Mouse (Mus musculus) liver, embryonic 14 days (tissue): ENCODE measurements around the gene Hist1h4d. TPM values are rescaled to one million over a fixed set of nuclear protein-coding genes. Genes with fewer than 3 reads are reported as not detected.

Experiments used
- polyA plus RNA-seq: library from polyadenylated mRNA; depleted of rRNA; stranded (reverse); fragments of >200 nt; gene quantifications from 2 replicates; pipeline ENCODE4 v1.2.3, GENCODE M21; 2012; rRNA removed

The Hist1h4d gene
- 7.9 and 8.2 TPM in 2 replicates for polyA plus RNA-seq

GRCm38 (mm10) chr13:23581408-23582218 is at the start of gene Hist1h4d:
Hist1h4d (plus strand) TSS chr13:23581598.

GRCm38 (mm10) chr13:23533560-23534367 is 47.6 kb upstream of the Hist1h4d start, which contains the start of gene Hist1h2af:
Hist1h2af (plus strand) TSS chr13:23533906.

GRCm38 (mm10) chr13:23535137-23536075 is 46.0 kb upstream of the Hist1h4d start, which contains the start of gene Hist1h3g:
Hist1h3g (plus strand) TSS chr13:23535422.

GRCm38 (mm10) chr13:23542999-23543607 is 38.3 kb upstream of the Hist1h4d start, which contains the start of gene Hist1h2bh:
Hist1h2bh (minus strand) TSS chr13:23543392.

GRCm38 (mm10) chr13:23543965-23544786 is 37.2 kb upstream of the Hist1h4d start, which contains the start of gene Hist1h3f:
Hist1h3f (plus strand) TSS chr13:23544052.

GRCm38 (mm10) chr13:23551146-23551834 is 30.1 kb upstream of the Hist1h4d start, which contains the start of gene Hist1h4f:
Hist1h4f (minus strand) TSS chr13:23551648.

GRCm38 (mm10) chr13:23552962-23553361 is 28.4 kb upstream of the Hist1h4d start, which contains the start of gene Hist1h1d:
Hist1h1d (plus strand) TSS chr13:23553262.

GRCm38 (mm10) chr13:23561883-23562659 is 19.3 kb upstream of the Hist1h4d start, which contains the start of gene Hist1h3e:
Hist1h3e (minus strand) TSS chr13:23562369.

GRCm38 (mm10) chr13:23571022-23571503 is 10.3 kb upstream of the Hist1h4d start, which contains the start of the genes Hist1h2ae and Hist1h2bg:
Hist1h2ae (minus strand) TSS chr13:23571220.
Hist1h2bg (plus strand) TSS chr13:23571396.

GRCm38 (mm10) chr13:23573898-23574524 is 7.4 kb upstream of the Hist1h4d start, which contains the start of the genes Hist1h2bf and Hist1h2ad:
Hist1h2bf (minus strand) TSS chr13:23574196.
Hist1h2ad (plus strand) TSS chr13:23574381.

GRCm38 (mm10) chr13:23575271-23575851 is 6.0 kb upstream of the Hist1h4d start, which contains the start of gene Hist1h3d:
Hist1h3d (plus strand) TSS chr13:23575763.

GRCm38 (mm10) chr13:23620733-23621531 is 39.5 kb downstream of the Hist1h4d start, which contains the start of gene Hist1h2be:
Hist1h2be (minus strand) TSS chr13:23621124.

GRCm38 (mm10) chr13:23622175-23622671 is 40.8 kb downstream of the Hist1h4d start, which contains the start of gene Hist1h1e:
Hist1h1e (minus strand) TSS chr13:23622558.

